Mouse (Mus musculus): ENCODE measurements at regions not wholly inside any gene's neighbourhood (a gene's known extent, or its start where the extent isn't known, plus 50 kb on each side); places are given as distances from the start of the nearest gene placed in this dataset.

- intact Hi-C loops (cut with DNase I) = no loop called here
- no peak for DNase-seq (ENCODE audit: low spot score in 2 of 2)
These were observed 200.8 kb downstream of the Etnk1 start for GRCm38 (mm10) chr6:143367804-143368203.

- intact Hi-C loops (cut with DNase I) = no loop called here
- DNase-seq (ENCODE audit: low spot score in 2 of 2) = no peak
These were observed 201.6 kb downstream of the Etnk1 start for GRCm38 (mm10) chr6:143368646-143369045.

GRCm38 (mm10) chr6:143372487-143372886 is 205.5 kb downstream of the Etnk1 start:
- no peak for DNase-seq (ENCODE audit: low spot score in 2 of 2)
- intact Hi-C loops (cut with DNase I) = loop anchor here (5.0 kb wide), 1 partner anchor 1590 kb away; no protein-coding TSS in a partner anchor

- intact Hi-C loops (cut with DNase I) = loop anchor here (5.0 kb wide), 1 partner anchor 1589 kb away; no protein-coding TSS in a partner anchor
These were observed 206.8 kb downstream of the Etnk1 start for GRCm38 (mm10) chr6:143373686-143374273.

GRCm38 (mm10) chr6:143375951-143376713 is 209.1 kb downstream of the Etnk1 start:
- intact Hi-C loops (cut with DNase I) = loop anchor here (5.0 kb wide), 1 partner anchor 101 kb away; no protein-coding TSS in a partner anchor
- DNase-seq (ENCODE audit: low spot score in 2 of 2) = peak in 1 of 2 experiments; percentile 64

More at GRCm38 (mm10) chr6:143373686-143374273, 206.8 kb downstream of the Etnk1 start:
- DNase-seq (ENCODE audit: low spot score in 2 of 2) = peak; percentile 49 to 55

- intact Hi-C loops (cut with DNase I) = loop anchor here (5.0 kb wide), 1 partner anchor 100 kb away; no protein-coding TSS in a partner anchor
- no peak for DNase-seq (ENCODE audit: low spot score in 2 of 2)
These were observed 210.1 kb downstream of the Etnk1 start for GRCm38 (mm10) chr6:143377121-143377520.

GRCm38 (mm10) chr6:143378126-143378525 is 211.1 kb downstream of the Etnk1 start:
- intact Hi-C loops (cut with DNase I) = loop anchor here (5.0 kb wide), 1 partner anchor 99 kb away; no protein-coding TSS in a partner anchor
- no peak for DNase-seq (ENCODE audit: low spot score in 2 of 2)

GRCm38 (mm10) chr6:143380490-143380889 is 213.5 kb downstream of the Etnk1 start:
- intact Hi-C loops (cut with DNase I) = no loop called here
- no peak for DNase-seq (ENCODE audit: low spot score in 2 of 2)

GRCm38 (mm10) chr6:143386597-143387450 is 219.8 kb downstream of the Etnk1 start:
- DNase-seq (ENCODE audit: low spot score in 2 of 2) = no peak
- intact Hi-C loops (cut with DNase I) = no loop called here

GRCm38 (mm10) chr6:143393543-143394207 is 226.7 kb downstream of the Etnk1 start:
- intact Hi-C loops (cut with DNase I) = no loop called here
- DNase-seq (ENCODE audit: low spot score in 2 of 2) = no peak

GRCm38 (mm10) chr6:143394377-143394776 is 227.4 kb downstream of the Etnk1 start:
- DNase-seq (ENCODE audit: low spot score in 2 of 2) = no peak
- intact Hi-C loops (cut with DNase I) = no loop called here

- no peak for DNase-seq (ENCODE audit: low spot score in 2 of 2)
- intact Hi-C loops (cut with DNase I) = no loop called here
These were observed 234.4 kb downstream of the Etnk1 start for GRCm38 (mm10) chr6:143401436-143401835.

- DNase-seq (ENCODE audit: low spot score in 2 of 2) = peak in 1 of 2 experiments; percentile 74
- intact Hi-C loops (cut with DNase I) = no loop called here
These were observed 234.9 kb downstream of the Etnk1 start for GRCm38 (mm10) chr6:143401921-143402320.

GRCm38 (mm10) chr6:143402766-143403165 is 235.7 kb downstream of the Etnk1 start:
- intact Hi-C loops (cut with DNase I) = no loop called here
- no peak for DNase-seq (ENCODE audit: low spot score in 2 of 2)

- DNase-seq (ENCODE audit: low spot score in 2 of 2) = no peak
- intact Hi-C loops (cut with DNase I) = no loop called here
These were observed 237.5 kb downstream of the Etnk1 start for GRCm38 (mm10) chr6:143404521-143404920.

- intact Hi-C loops (cut with DNase I) = no loop called here
- peak in 1 of 2 experiments; percentile 56 for DNase-seq (ENCODE audit: low spot score in 2 of 2)
These were observed 245.0 kb downstream of the Etnk1 start for GRCm38 (mm10) chr6:143412056-143412455.

GRCm38 (mm10) chr6:143412721-143413120 is 245.7 kb downstream of the Etnk1 start:
- no peak for DNase-seq (ENCODE audit: low spot score in 2 of 2)
- intact Hi-C loops (cut with DNase I) = no loop called here

- intact Hi-C loops (cut with DNase I) = loop anchor here (2.0 kb wide), 1 partner anchor 62 kb away; no protein-coding TSS in a partner anchor
- DNase-seq (ENCODE audit: low spot score in 2 of 2) = peak; percentile 67 to 94
These were observed 247.8 kb downstream of the Etnk1 start for GRCm38 (mm10) chr6:143414590-143415382.
